Mouse (Mus musculus): ENCODE results near the gene Zfp57.

GRCm38 (mm10) chr17:37028212-37028611 is 27.2 kb downstream of the Zfp57 start:
- TF ChIP-seq GATA1 (IDR thresholded peaks at IDR 0.05; ENCODE audit: borderline replicate concordance, low read length) = no peak
- TF ChIP-seq FLI1 (IDR thresholded peaks at IDR 0.05; ENCODE audit: low read length) = no peak
